Mouse (Mus musculus) heart, embryonic 16.5 days (tissue): ENCODE data around the gene Atp2a2. TPM values are rescaled to one million over a fixed set of nuclear protein-coding genes. Genes with fewer than 3 reads are reported as not detected.
"Not testable (repeated sequence)": the region's sequence is repeated elsewhere in the genome, so short reads cannot be mapped to it uniquely, and the experiment has no call there.

ENCODE experiments used
- ATAC-seq: fragments of 200-750 bp; cut with Nextera tagmentation; replicated peaks from 2 replicates; pipeline ENCODE4 v1.8.0; 2017; ENCODE audit warnings: moderate number of reproducible peaks; ENCODE audit not compliant: insufficient read depth, low FRiP score; ENCODE audit errors: extremely low read depth
- H3K27ac ChIP-seq: fragments of 300-500 bp; sonication (generic); 2 replicates; pipeline ENCODE4 v1.5.1; 2014; ENCODE audit warnings: mild to moderate bottlenecking, low read length, control low read depth, moderate library complexity
- H3K27me3 ChIP-seq: fragments of 300-500 bp; sonication (generic); 2 replicates; pipeline ENCODE4 v1.6.1; 2014; ENCODE audit warnings: low read length, mixed read lengths; ENCODE audit not compliant: control insufficient read depth, insufficient read depth
- H3K36me3 ChIP-seq: fragments of 300-500 bp; sonication (generic); 2 replicates; pipeline ENCODE4 v1.6.1; 2014; ENCODE audit not compliant: control insufficient read depth, insufficient read depth
- H3K4me1 ChIP-seq: fragments of 300-500 bp; sonication (generic); 2 replicates; pipeline ENCODE4 v1.6.1; 2014; ENCODE audit warnings: low read length, mixed read lengths; ENCODE audit not compliant: control insufficient read depth, insufficient read depth
- H3K4me2 ChIP-seq: fragments of 300-500 bp; sonication (generic); 2 replicates; pipeline ENCODE4 v1.6.1; 2014; ENCODE audit warnings: low read depth, mild to moderate bottlenecking, control low read depth, low read length
- H3K4me3 ChIP-seq: fragments of 300-500 bp; sonication (generic); 2 replicates; pipeline ENCODE4 v1.5.1; 2014; ENCODE audit warnings: mild to moderate bottlenecking, control low read depth, low read length
- H3K9ac ChIP-seq: fragments of 300-500 bp; sonication (generic); 2 replicates; pipeline ENCODE4 v1.6.1; 2014; ENCODE audit warnings: low read length, control low read depth
- H3K9me3 ChIP-seq: fragments of 300-500 bp; sonication (generic); replicated peaks from 2 replicates; pipeline ENCODE4 v1.6.1; 2016; ENCODE audit warnings: low read length; ENCODE audit not compliant: control insufficient read depth
- WGBS: fragments of 180-500 bp; shearing (Covaris S2); extraction: QIAGEN DNeasy Blood & Tissue Kit; methylation state at CpG from one replicate; pipeline ENCODE4 v1.1.7; 2014; 5-methylcytosine and 5-hydroxymethylcytosine counted together
- polyA plus RNA-seq: library from polyadenylated mRNA; unstranded; fragments of >200 nt; fragmentation: Nextera tagmentation; extraction: Ambion mirVana; gene quantifications from 2 replicates; pipeline ENCODE4 v1.2.1, GENCODE M21; 2015

The Atp2a2 gene
- polyA plus RNA-seq, 1 experiment from 2014 or later = 306 TPM

GRCm38 (mm10) chr5:122476078-122476477 is 25.9 kb downstream of the Atp2a2 start:
- no peaks in the 10 kb centered on the region for H3K27me3 ChIP-seq
- H3K9me3 ChIP-seq = no peaks in the 10 kb centered on the region
- H3K4me2 ChIP-seq = no peak overlapping the region
- no peak for ATAC-seq
- 42% methylated on average over 3 of the region's 3 CpGs for WGBS
- H3K36me3 ChIP-seq = peaks cover 61% of the 10 kb centered on the region
- H3K4me1 ChIP-seq = peaks cover 21% of the 10 kb centered on the region
- H3K4me3 ChIP-seq = no peak overlapping the region
- no peak overlapping the region for H3K9ac ChIP-seq
- H3K27ac ChIP-seq = no peak overlapping the region

GRCm38 (mm10) chr5:122474643-122475363 is 27.2 kb downstream of the Atp2a2 start:
- Histone ChIP-seq H3K27ac (peak overlapping the region; percentile 39; the same call in 1 of the 2 replicates), H3K4me1 (peaks cover 26% of the 10 kb centered on the region), H3K9me3 (no peaks in the 10 kb centered on the region), H3K36me3 (peaks cover 63% of the 10 kb centered on the region), H3K4me2 (no peak overlapping the region), H3K27me3 (no peaks in the 10 kb centered on the region), H3K4me3 (no peak overlapping the region), H3K9ac (no peak overlapping the region)
- ATAC-seq = no peak
- 78% methylated on average over 4 of the region's 4 CpGs for WGBS

GRCm38 (mm10) chr5:122471658-122472057 is 30.4 kb downstream of the Atp2a2 start:
- ATAC-seq = no peak; the same call in 1 of the 2 replicates
- no peak overlapping the region for H3K9ac ChIP-seq
- no peaks in the 10 kb centered on the region for H3K27me3 ChIP-seq
- peak overlapping the region; percentile 12 for H3K27ac ChIP-seq
- WGBS = 40% methylated on average over 5 of the region's 5 CpGs
- H3K4me1 ChIP-seq = peaks cover 26% of the 10 kb centered on the region
- H3K4me3 ChIP-seq = no peak overlapping the region
- H3K9me3 ChIP-seq = no peaks in the 10 kb centered on the region
- peaks cover 84% of the 10 kb centered on the region for H3K36me3 ChIP-seq
- no peak overlapping the region for H3K4me2 ChIP-seq

- H3K27me3 ChIP-seq = no peaks in the 10 kb centered on the region
- WGBS = 84% methylated on average over 9 of the region's 9 CpGs
- H3K9ac ChIP-seq = no peak overlapping the region
- no peak overlapping the region for H3K4me3 ChIP-seq
- no peaks in the 10 kb centered on the region for H3K9me3 ChIP-seq
- peaks cover 93% of the 10 kb centered on the region for H3K36me3 ChIP-seq
- H3K4me1 ChIP-seq = no peaks in the 10 kb centered on the region
- no peak overlapping the region for H3K4me2 ChIP-seq
- ATAC-seq = no peak
- no peak overlapping the region for H3K27ac ChIP-seq
Observed at GRCm38 (mm10) chr5:122461431-122461830, 40.6 kb downstream of the Atp2a2 start.

GRCm38 (mm10) chr5:122460656-122461055 is 41.4 kb downstream of the Atp2a2 start:
- Histone ChIP-seq H3K4me1 (no peaks in the 10 kb centered on the region), H3K9ac (no peak overlapping the region), H3K9me3 (no peaks in the 10 kb centered on the region), H3K36me3 (peaks cover 91% of the 10 kb centered on the region), H3K4me2 (no peak overlapping the region), H3K27me3 (no peaks in the 10 kb centered on the region), H3K27ac (no peak overlapping the region), H3K4me3 (no peak overlapping the region)
- 78% methylated on average over 11 of the region's 11 CpGs for WGBS
- ATAC-seq = no peak

- no peaks in the 10 kb centered on the region for H3K9me3 ChIP-seq
- no peak overlapping the region for H3K4me2 ChIP-seq
- H3K27me3 ChIP-seq = no peaks in the 10 kb centered on the region
- H3K27ac ChIP-seq = no peak overlapping the region
- 0 out of 2 replicates have a peak, but pooled peaks cover 4% of the 10 kb centered on the region for H3K4me1 ChIP-seq
- 86% methylated on average over 5 of the region's 5 CpGs for WGBS
- H3K9ac ChIP-seq = no peak overlapping the region
- no peak for ATAC-seq
- peaks cover 92% of the 10 kb centered on the region for H3K36me3 ChIP-seq
- no peak overlapping the region for H3K4me3 ChIP-seq
Observed at GRCm38 (mm10) chr5:122459335-122459734, 42.7 kb downstream of the Atp2a2 start.

GRCm38 (mm10) chr5:122458066-122458465 is 44.0 kb downstream of the Atp2a2 start:
- Histone ChIP-seq H3K9me3 (no peaks in the 10 kb centered on the region), H3K4me1 (0 out of 2 replicates have a peak, but pooled peaks cover 4% of the 10 kb centered on the region), H3K4me2 (no peak overlapping the region), H3K27me3 (no peaks in the 10 kb centered on the region), H3K36me3 (peaks cover 93% of the 10 kb centered on the region), H3K4me3 (no peak overlapping the region), H3K9ac (no peak overlapping the region), H3K27ac (no peak overlapping the region)
- WGBS = 70% methylated on average over 4 of the region's 4 CpGs
- no peak for ATAC-seq

GRCm38 (mm10) chr5:122457054-122457453 is 45.0 kb downstream of the Atp2a2 start:
- peaks cover 88% of the 10 kb centered on the region for H3K36me3 ChIP-seq
- H3K9ac ChIP-seq, H3K27ac ChIP-seq, H3K4me3 ChIP-seq, H3K4me2 ChIP-seq, H3K27me3 ChIP-seq, ATAC-seq, H3K9me3 ChIP-seq, H3K4me1 ChIP-seq: not testable (repeated sequence)
- WGBS = 77% methylated on average over 9 of the region's 9 CpGs

- H3K36me3 ChIP-seq = peaks cover 76% of the 10 kb centered on the region
- no peak overlapping the region for H3K9ac ChIP-seq
- peaks cover 4% of the 10 kb centered on the region; the same call in 1 of the 2 replicates for H3K4me1 ChIP-seq
- 0 out of 2 replicates have a peak overlapping the region, but pooled peaks have one; percentile 5 for H3K27ac ChIP-seq
- no peak overlapping the region for H3K4me3 ChIP-seq
- H3K27me3 ChIP-seq = no peaks in the 10 kb centered on the region
- 83% methylated on average over 3 of the region's 3 CpGs for WGBS
- no peak for ATAC-seq
- H3K9me3 ChIP-seq = no peaks in the 10 kb centered on the region
- H3K4me2 ChIP-seq = no peak overlapping the region
Observed at GRCm38 (mm10) chr5:122455584-122455983, 46.4 kb downstream of the Atp2a2 start.
